Mouse (Mus musculus): ENCODE data around the gene Cox6b2.
A peak's percentile ranks its signal among the peaks of the same experiment; 100 is the strongest.

The Cox6b2 gene

GRCm38 (mm10) chr7:4759670-4760069 is 6.8 kb upstream of the Cox6b2 start:
- DNase-seq = no peak

- DNase-seq = peak; percentile 68
These were observed 698 bp downstream of the Cox6b2 start for GRCm38 (mm10) chr7:4751971-4752820.

GRCm38 (mm10) chr7:4749169-4749568 is 3.7 kb downstream of the Cox6b2 start:
- DNase-seq = no peak

- no peak for DNase-seq
These were observed 4.6 kb downstream of the Cox6b2 start for GRCm38 (mm10) chr7:4748321-4748720.

GRCm38 (mm10) chr7:4747156-4747899 is 5.6 kb downstream of the Cox6b2 start:
- DNase-seq = no peak

- no peak for DNase-seq
These were observed 6.4 kb downstream of the Cox6b2 start for GRCm38 (mm10) chr7:4746326-4746980.

GRCm38 (mm10) chr7:4744886-4745285 is 8.0 kb downstream of the Cox6b2 start:
- no peak for DNase-seq

GRCm38 (mm10) chr7:4743354-4743753 is 9.5 kb downstream of the Cox6b2 start:
- DNase-seq = no peak

GRCm38 (mm10) chr7:4742482-4742819 is 10.4 kb downstream of the Cox6b2 start:
- DNase-seq = no peak

- no peak for DNase-seq
These were observed 11.0 kb downstream of the Cox6b2 start for GRCm38 (mm10) chr7:4741672-4742481.

- peak; percentile 88 for DNase-seq
These were observed 11.7 kb downstream of the Cox6b2 start for GRCm38 (mm10) chr7:4741151-4741550.

- no peak for DNase-seq
These were observed 12.6 kb downstream of the Cox6b2 start for GRCm38 (mm10) chr7:4740309-4740727.

GRCm38 (mm10) chr7:4739544-4740275 is 13.2 kb downstream of the Cox6b2 start, which contains the start of gene Kmt5c:
Kmt5c (plus strand) TSS chr7:4740115.
- DNase-seq = peak; percentile 100

GRCm38 (mm10) chr7:4739041-4739543 is 13.8 kb downstream of the Cox6b2 start:
- no peak for DNase-seq

GRCm38 (mm10) chr7:4732968-4733392 is 19.9 kb downstream of the Cox6b2 start:
- peak; percentile 70 for DNase-seq

- DNase-seq = no peak
These were observed 21.8 kb downstream of the Cox6b2 start for GRCm38 (mm10) chr7:4731090-4731489.

- DNase-seq = no peak
These were observed 27.7 kb downstream of the Cox6b2 start, which contains the start of gene Tmem150b for GRCm38 (mm10) chr7:4725169-4725568. Tmem150b (minus strand) TSS chr7:4725249.

GRCm38 (mm10) chr7:4724359-4724758 is 28.5 kb downstream of the Cox6b2 start:
- no peak for DNase-seq

GRCm38 (mm10) chr7:4723508-4723907 is 29.4 kb downstream of the Cox6b2 start:
- DNase-seq = no peak

GRCm38 (mm10) chr7:4719276-4719675 is 33.6 kb downstream of the Cox6b2 start:
- DNase-seq = no peak

- no peak for DNase-seq
These were observed 35.9 kb downstream of the Cox6b2 start for GRCm38 (mm10) chr7:4716955-4717354.

- DNase-seq = no peak
These were observed 40.3 kb downstream of the Cox6b2 start for GRCm38 (mm10) chr7:4712594-4712993.

Measured in kidney, adult 9 months (tissue).